Mouse (Mus musculus): ENCODE measurements around the gene Supt5. TPM values are rescaled to one million over a fixed set of nuclear protein-coding genes. Genes with fewer than 3 reads are reported as not detected.

Supt5 gene
- polyA plus RNA-seq, 1 experiment from 2014 or later, result 92.1 TPM

- WGBS, result 21% methylated on average over 7 of the region's 7 CpGs
- Histone ChIP-seq H3K9ac (no peak overlapping the region), H3K4me1 (replicated peaks) (peaks cover 16% of the 10 kb centered on the region), H3K4me3 (no peak overlapping the region), H3K27me3 (no peaks in the 10 kb centered on the region), H3K4me2 (no peak overlapping the region), H3K27ac (replicated peaks) (no peak overlapping the region), H3K9me3 (no peaks in the 10 kb centered on the region), H3K36me3 (no peaks in the 10 kb centered on the region)
- no peak for ATAC-seq (ENCODE audit: low read depth)
These were observed 2.8 kb upstream of the Supt5 start for GRCm38 (mm10) chr7:28341381-28341780.

GRCm38 (mm10) chr7:28339213-28339917 is 819 bp upstream of the Supt5 start:
- Histone ChIP-seq H3K4me2 (peak overlapping the region; percentile 89), H3K9me3 (no peaks in the 10 kb centered on the region), H3K27ac (replicated peaks) (peak overlapping the region; percentile 85), H3K4me3 (peak overlapping the region; percentile 89), H3K4me1 (replicated peaks) (peaks cover 30% of the 10 kb centered on the region), H3K9ac (peak overlapping the region; percentile 96; the same call in 1 of the 2 replicates), H3K36me3 (peaks cover 9% of the 10 kb centered on the region; the same call in 1 of the 2 replicates), H3K27me3 (no peaks in the 10 kb centered on the region)
- 78% methylated on average over 19 of the region's 19 CpGs for WGBS
- ATAC-seq (ENCODE audit: low read depth), result 0 out of 2 replicates have a peak, but pooled peaks have one; percentile 3

- no peak overlapping the region for H3K27ac ChIP-seq (replicated peaks)
- no peaks in the 10 kb centered on the region for H3K9me3 ChIP-seq
- H3K4me1 ChIP-seq (replicated peaks), result peaks cover 30% of the 10 kb centered on the region
- H3K4me3 ChIP-seq, result no peak overlapping the region
- no peak for ATAC-seq (ENCODE audit: low read depth)
- H3K36me3 ChIP-seq, result peaks cover 36% of the 10 kb centered on the region
- WGBS, result 91% methylated on average over 2 of the region's 2 CpGs
- H3K4me2 ChIP-seq, result no peak overlapping the region
- H3K9ac ChIP-seq, result no peak overlapping the region
- no peaks in the 10 kb centered on the region for H3K27me3 ChIP-seq
These were observed 3.1 kb downstream of the Supt5 start for GRCm38 (mm10) chr7:28335471-28335870.

- no peak overlapping the region for H3K9ac ChIP-seq
- H3K4me3 ChIP-seq, result no peak overlapping the region
- no peaks in the 10 kb centered on the region for H3K27me3 ChIP-seq
- H3K27ac ChIP-seq (replicated peaks), result no peak overlapping the region
- H3K4me1 ChIP-seq (replicated peaks), result peaks cover 30% of the 10 kb centered on the region
- peaks cover 45% of the 10 kb centered on the region for H3K36me3 ChIP-seq
- 91% methylated on average over 4 of the region's 4 CpGs for WGBS
- ATAC-seq (ENCODE audit: low read depth), result no peak
- H3K4me2 ChIP-seq, result no peak overlapping the region
- no peaks in the 10 kb centered on the region for H3K9me3 ChIP-seq
These were observed 4.0 kb downstream of the Supt5 start for GRCm38 (mm10) chr7:28334534-28334933.

- Histone ChIP-seq H3K4me3 (no peak overlapping the region), H3K27ac (replicated peaks) (no peak overlapping the region), H3K9ac (no peak overlapping the region), H3K4me1 (replicated peaks) (no peaks in the 10 kb centered on the region), H3K4me2 (no peak overlapping the region), H3K27me3 (no peaks in the 10 kb centered on the region), H3K36me3 (peaks cover 94% of the 10 kb centered on the region), H3K9me3 (no peaks in the 10 kb centered on the region)
- WGBS, result 92% methylated on average over 2 of the region's 2 CpGs
- ATAC-seq (ENCODE audit: low read depth), result no peak
These were observed 10.3 kb downstream of the Supt5 start for GRCm38 (mm10) chr7:28328260-28328659.

GRCm38 (mm10) chr7:28326457-28326856 is 12.1 kb downstream of the Supt5 start:
- H3K27ac ChIP-seq (replicated peaks), result no peak overlapping the region
- no peaks in the 10 kb centered on the region for H3K9me3 ChIP-seq
- H3K36me3 ChIP-seq, result peaks cover 100% of the 10 kb centered on the region
- no peaks in the 10 kb centered on the region for H3K27me3 ChIP-seq
- H3K4me3 ChIP-seq, result no peak overlapping the region
- no peak overlapping the region for H3K4me2 ChIP-seq
- H3K4me1 ChIP-seq (replicated peaks), result no peaks in the 10 kb centered on the region
- 81% methylated on average over 4 of the region's 4 CpGs for WGBS
- ATAC-seq (ENCODE audit: low read depth), result no peak
- no peak overlapping the region for H3K9ac ChIP-seq

- Histone ChIP-seq H3K27ac (replicated peaks) (no peak overlapping the region), H3K36me3 (peaks cover 100% of the 10 kb centered on the region), H3K4me1 (replicated peaks) (no peaks in the 10 kb centered on the region), H3K4me2 (no peak overlapping the region), H3K9me3 (no peaks in the 10 kb centered on the region), H3K27me3 (no peaks in the 10 kb centered on the region), H3K9ac (no peak overlapping the region), H3K4me3 (no peak overlapping the region)
- WGBS, result 95% methylated on average over 8 of the region's 8 CpGs
- ATAC-seq (ENCODE audit: low read depth), result no peak
These were observed 13.3 kb downstream of the Supt5 start for GRCm38 (mm10) chr7:28325293-28325692.

- Histone ChIP-seq H3K4me2 (no peak overlapping the region), H3K27ac (replicated peaks) (no peak overlapping the region), H3K4me3 (no peak overlapping the region), H3K27me3 (no peaks in the 10 kb centered on the region), H3K9ac (no peak overlapping the region), H3K36me3 (peaks cover 100% of the 10 kb centered on the region), H3K4me1 (replicated peaks) (no peaks in the 10 kb centered on the region), H3K9me3 (no peaks in the 10 kb centered on the region)
- no peak for ATAC-seq (ENCODE audit: low read depth)
- 94% methylated on average over 15 of the region's 15 CpGs for WGBS
These were observed 16.4 kb downstream of the Supt5 start for GRCm38 (mm10) chr7:28321974-28322720.

GRCm38 (mm10) chr7:28318714-28319113 is 19.8 kb downstream of the Supt5 start:
- WGBS, result 94% methylated on average over 17 of the region's 17 CpGs
- H3K9me3 ChIP-seq, result no peaks in the 10 kb centered on the region
- ATAC-seq (ENCODE audit: low read depth), result no peak

GRCm38 (mm10) chr7:28318036-28318435 is 20.5 kb downstream of the Supt5 start:
- Histone ChIP-seq H3K36me3 (peaks cover 92% of the 10 kb centered on the region), H3K27me3 (no peaks in the 10 kb centered on the region), H3K4me1 (replicated peaks) (no peaks in the 10 kb centered on the region), H3K9ac (no peak overlapping the region), H3K9me3 (no peaks in the 10 kb centered on the region), H3K4me3 (no peak overlapping the region), H3K27ac (replicated peaks) (no peak overlapping the region), H3K4me2 (no peak overlapping the region)
- ATAC-seq (ENCODE audit: low read depth), result no peak
- WGBS, result 84% methylated on average over 3 of the region's 3 CpGs

More at GRCm38 (mm10) chr7:28318714-28319113, 19.8 kb downstream of the Supt5 start:
- Histone ChIP-seq H3K9ac (no peak overlapping the region), H3K27ac (replicated peaks) (no peak overlapping the region), H3K36me3 (peaks cover 99% of the 10 kb centered on the region), H3K4me1 (replicated peaks) (no peaks in the 10 kb centered on the region), H3K27me3 (no peaks in the 10 kb centered on the region), H3K4me2 (no peak overlapping the region), H3K4me3 (no peak overlapping the region)

GRCm38 (mm10) chr7:28311926-28312543 is 26.5 kb downstream of the Supt5 start, which contains the start of gene Timm50:
Gene Timm50, minus strand, starts transcription at chr7:28312072.
- no peaks in the 10 kb centered on the region for H3K27me3 ChIP-seq
- H3K4me3 ChIP-seq, result peak within 1 kb of the TSS; percentile 92
- peak within 1 kb of the TSS; percentile 94 for H3K4me2 ChIP-seq
- H3K36me3 ChIP-seq, result peaks cover 65% of the 10 kb centered on the region
- WGBS, result under 1% methylated on average over 45 of the region's 45 CpGs
- H3K4me1 ChIP-seq (replicated peaks), result peaks cover 30% of the 10 kb centered on the region
- no peaks in the 10 kb centered on the region for H3K9me3 ChIP-seq
- peak within 1 kb of the TSS; percentile 87 for H3K9ac ChIP-seq
- peak; percentile 95 for ATAC-seq (ENCODE audit: low read depth)
- H3K27ac ChIP-seq (replicated peaks), result peak within 1 kb of the TSS; percentile 73
